Mouse (Mus musculus): ENCODE measurements around the gene Atp13a3.
"Not testable (repeated sequence)": the region's sequence is repeated elsewhere in the genome, so short reads cannot be mapped to it uniquely, and the experiment has no call there.

Gene Atp13a3

DNA sequence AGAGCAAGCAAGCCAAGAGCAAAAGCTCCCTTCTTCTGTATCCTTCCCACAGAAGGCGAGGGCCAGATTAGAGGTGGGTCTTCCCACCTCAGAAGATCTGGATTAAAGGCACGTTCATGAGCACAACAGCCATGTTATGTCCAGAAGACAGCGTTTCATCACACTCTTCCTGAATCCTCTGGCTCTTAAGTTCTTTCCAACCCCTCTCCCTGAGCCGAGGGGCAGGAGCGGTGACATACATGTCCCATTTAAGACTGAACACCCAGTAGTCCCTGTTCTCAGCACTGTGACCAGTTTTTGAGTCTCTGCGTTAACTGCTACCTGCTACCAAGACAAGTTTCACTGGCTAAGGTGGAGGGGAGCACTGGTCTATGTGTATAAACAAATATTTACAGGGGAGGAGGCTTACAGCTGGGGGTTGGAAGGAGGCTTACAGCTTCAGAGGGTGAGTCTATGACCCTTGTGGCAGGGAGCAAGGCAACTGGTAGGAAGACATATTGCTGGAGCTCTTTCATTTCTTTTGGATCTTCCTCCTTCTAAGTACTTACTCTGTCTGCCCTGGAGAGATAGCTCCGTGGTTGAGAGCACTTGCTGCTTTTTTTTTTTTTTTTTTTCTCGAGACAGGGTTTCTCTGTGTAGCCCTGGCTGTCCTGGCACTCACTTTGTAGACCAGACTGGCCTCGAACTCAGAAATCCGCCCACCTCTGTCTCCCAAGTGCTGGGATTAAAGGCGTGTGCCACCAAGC lies at the start of gene Atp13a3:
Gene Atp13a3 (minus strand): TSS at position 51 of the 746 bp plus-strand sequence.
- DNase-seq (ENCODE audit: inconsistent ontology term): no peak

DNA sequence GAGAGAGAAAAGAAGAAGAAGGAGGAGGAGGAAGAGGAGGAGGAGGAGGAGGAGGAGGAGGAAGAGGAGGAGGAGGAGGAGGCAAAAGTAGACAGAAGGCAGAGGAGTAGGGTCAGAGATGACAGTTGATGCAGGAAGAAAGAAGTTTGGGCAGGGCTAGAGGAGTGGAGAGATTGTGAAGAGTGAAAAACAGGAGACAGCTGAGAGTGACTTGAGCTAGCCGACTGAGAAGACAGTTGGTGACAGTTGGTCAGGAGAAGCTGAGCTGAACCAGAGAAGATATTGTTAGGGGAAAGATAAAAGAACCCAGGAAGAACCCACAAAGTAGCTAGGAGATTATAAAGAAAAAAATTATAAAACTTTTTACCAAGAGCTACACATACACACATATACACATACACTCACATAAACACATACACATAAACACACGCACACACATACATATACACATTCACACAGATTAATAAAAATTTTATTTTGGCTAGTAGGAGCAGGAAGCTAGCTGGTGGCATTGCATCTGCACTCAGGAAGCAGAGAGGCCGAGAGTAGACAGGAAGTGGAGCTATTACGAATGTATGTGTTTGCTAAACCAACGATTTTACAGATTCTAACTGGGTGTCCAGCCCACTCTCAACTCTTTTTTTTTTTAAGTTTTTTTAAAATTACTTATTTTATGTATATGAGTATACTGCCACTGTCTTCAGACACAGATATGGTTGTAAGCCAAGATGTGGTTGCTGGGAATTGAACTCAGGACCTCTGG lies 47.6 kb upstream of the Atp13a3 start:
- DNase-seq (ENCODE audit: inconsistent ontology term): no peak

DNA sequence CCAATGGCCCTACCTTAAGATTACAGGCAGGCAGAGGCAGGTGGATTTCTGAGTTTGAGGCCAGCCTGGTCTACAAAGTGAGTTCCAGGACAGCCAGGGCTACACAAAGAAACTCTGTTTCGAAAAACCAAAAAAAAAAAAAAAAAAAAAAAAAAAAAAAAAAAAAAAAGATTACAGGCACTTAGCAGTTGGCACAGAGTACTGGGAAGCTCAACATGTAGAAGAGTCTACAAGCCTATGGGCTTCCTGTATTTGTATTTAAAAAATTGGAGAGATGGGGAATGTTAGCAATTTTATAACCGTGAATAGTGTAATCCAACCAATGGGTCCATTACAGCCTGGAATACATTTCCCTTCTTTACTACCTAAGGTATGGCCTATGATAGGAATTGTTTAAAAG lies 45.4 kb upstream of the Atp13a3 start:
- DNase-seq (ENCODE audit: inconsistent ontology term): not testable (repeated sequence)

DNA sequence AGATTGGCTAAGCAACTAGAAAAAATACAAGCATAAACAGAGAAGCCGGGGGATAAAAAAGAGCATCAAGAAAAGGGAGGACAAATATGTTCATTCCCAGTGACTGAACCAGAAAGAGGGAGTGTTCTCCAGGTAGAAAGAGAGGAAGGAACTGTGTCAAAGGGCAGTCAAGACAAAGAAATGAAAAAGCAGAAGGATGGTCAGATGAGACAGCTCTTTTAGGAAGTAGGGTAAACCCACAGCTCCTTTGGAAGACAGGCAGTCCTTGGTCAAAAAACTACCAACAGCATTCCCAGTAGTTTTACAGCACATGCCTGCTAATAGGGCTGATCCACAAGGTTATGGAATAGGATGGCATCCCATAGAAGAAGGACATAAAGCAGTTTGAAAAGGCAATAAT lies 43.2 kb upstream of the Atp13a3 start:
- DNase-seq (ENCODE audit: inconsistent ontology term): no peak

DNA sequence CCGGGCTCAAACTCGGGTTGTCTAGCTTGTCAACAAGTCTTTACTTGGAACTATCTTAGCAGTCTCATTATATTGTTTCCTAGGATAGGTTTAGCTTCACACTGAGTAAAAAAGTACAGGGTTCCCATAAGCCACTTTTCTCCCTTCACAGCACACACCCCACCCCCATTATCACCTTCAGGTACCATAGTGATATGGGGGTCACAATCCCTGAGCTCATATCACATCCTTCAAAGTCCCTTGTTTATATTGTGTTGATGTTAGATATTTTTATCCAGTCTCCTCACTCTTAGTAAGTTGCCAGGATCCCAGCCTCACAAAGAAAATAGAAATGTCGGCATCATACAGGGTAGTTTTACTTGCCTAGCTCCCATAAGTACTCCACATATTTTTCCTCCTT lies 42.4 kb upstream of the Atp13a3 start:
- DNase-seq (ENCODE audit: inconsistent ontology term): no peak

DNA sequence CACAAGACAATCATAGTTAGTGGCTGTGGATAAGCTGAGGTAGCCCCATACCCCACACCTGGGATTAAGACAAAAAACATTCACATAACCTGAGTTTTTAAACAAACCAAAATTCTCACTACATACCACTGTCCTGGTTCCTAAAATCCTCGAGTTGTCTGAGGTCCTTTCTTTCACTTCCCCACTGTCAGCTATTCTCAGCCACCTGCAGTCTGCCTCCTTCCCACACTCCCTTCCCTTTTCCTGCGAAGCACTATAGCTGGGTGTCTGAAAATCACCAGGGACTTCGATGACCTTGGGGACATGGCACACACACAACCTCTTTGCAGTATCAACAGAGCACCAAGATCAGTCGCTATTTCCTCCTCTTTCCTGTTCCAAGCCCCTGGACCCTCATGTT lies 41.9 kb upstream of the Atp13a3 start:
- no peak for DNase-seq (ENCODE audit: inconsistent ontology term)

DNA sequence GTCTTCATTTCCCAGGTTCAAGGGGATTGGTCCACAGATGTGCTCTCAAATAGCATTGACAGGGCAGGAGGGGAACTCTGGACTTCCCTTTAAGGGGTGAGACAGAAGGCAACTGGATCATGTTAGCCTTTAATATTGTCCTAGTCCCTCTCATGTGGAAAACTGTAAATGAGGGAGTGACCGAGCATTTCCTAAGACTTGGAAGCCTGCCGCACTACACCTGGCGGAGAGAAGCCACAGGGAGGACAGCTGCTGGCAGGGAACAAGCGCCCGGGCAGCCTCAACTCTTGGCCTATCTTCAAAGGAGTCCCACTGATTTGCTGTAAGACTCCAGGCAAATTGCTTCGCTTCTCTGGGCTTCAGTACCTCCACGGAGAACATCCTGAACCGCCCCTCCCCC lies 37.6 kb upstream of the Atp13a3 start:
- no peak for DNase-seq (ENCODE audit: inconsistent ontology term)

DNA sequence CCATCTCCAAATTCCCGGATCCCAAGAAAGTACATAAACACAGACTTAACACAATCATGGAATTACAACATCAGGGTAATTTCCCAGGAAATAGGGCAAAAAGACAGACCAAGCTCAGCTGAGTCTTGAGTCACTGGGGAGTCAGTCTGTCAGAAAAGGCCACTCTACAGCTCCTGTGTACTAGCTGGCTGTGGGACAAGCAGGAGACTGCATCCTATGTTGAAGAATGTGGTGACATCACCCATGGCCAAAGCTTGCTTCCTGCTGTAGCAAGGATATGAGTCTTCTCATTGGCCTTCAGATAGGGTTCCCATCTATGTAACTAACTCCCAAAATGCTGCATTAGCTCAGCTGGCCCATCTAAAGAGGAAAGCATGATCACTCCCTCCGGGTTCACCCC lies 36.7 kb upstream of the Atp13a3 start:
- peak; percentile 55 for DNase-seq (ENCODE audit: inconsistent ontology term)

DNA sequence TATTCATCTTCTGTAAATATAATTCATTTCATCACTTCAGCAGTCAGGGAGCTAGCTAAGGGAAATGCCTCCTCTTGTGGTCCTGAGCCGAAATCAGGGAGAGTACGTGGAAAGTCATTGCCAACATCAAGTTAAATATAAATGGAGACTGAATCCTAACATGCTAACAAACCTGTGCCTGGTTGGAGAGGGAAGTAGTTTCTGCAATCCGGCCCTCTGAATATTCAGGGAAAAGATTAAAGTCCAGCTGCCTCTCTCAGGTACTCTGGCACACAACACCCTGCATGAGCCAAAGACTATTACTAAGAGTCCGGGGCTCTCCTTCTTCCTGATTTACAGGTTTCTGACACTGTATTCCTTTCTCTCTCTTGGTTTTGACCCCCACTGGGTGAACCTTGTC lies 35.6 kb upstream of the Atp13a3 start:
- DNase-seq (ENCODE audit: inconsistent ontology term): no peak

DNA sequence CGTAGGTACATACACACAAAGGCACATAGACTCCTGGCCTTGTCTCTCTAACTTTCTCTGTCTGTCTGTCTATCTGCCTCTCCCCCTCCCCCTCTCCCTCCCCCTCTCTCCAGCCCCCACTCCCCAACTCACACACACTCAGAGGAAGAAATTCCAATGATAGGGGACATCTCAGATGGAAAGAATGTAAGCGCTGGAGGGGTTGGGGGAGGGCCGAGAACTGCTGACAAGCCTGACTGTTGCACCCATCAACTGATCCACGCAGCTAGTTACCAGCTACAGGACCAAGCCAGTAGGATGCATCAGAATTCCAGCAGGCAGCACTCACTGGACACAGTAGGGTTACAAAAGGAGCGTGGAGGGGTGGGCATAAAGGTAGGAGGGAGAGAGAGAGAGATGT lies 34.1 kb upstream of the Atp13a3 start:
- peak; percentile 68 for DNase-seq (ENCODE audit: inconsistent ontology term)

DNA sequence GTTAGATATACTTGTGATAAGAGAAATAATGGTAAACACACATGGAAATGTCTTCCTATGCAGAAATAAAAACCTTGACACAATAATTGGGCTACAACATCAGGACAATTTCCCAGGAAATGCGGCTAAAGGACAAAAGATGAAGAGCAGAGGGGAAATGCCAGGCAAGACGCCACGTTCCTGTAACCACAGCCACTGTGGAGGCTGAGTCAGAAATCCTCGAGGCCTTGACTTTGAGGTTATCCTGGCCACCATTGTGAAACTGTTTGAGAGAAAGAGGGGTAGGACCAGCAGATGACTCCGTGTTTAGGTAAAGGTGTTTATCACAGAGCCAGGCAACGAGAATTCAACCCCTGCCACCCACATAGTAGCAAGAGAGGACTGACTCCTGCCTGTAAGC lies 33.6 kb upstream of the Atp13a3 start:
- DNase-seq (ENCODE audit: inconsistent ontology term): peak; percentile 33

DNA sequence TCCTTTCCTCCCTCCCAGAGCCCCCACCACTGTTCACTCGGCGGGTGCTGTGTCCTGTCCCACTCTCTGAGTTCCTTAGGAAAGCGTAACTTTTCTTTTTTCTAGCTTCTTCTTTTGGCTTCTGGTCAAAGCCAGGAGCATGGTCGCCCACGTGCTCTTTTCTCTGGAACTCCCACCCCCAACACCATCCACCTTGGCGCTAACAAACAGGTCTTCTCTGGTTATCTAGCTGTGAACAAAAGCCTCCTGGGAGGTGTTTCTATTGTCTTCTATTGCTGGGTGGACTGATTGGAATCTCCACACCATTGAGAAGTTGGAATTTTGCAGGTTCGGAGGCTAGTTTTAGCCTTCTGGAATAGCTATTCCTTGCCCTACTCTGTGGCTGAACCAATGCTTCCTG lies 30.5 kb upstream of the Atp13a3 start:
- no peak for DNase-seq (ENCODE audit: inconsistent ontology term)

DNA sequence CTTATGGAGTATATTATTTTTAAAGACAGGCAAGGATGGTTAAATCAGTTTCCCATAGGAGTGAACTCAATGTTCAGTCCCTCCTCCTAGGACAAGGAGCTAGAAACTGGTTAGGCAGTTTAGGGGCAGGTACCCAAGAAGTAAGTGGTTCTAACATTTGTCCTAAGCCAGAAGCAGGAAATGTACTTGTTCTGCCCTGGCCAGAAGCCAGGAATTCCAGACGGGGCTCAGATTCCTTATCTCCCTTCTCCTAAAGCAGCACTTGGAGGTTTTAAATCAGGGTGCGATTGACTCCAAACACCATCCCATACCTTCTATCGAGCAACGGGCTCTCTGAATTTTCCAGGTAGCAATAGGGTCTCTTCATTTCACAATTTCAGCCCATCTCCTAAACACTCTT lies 29.6 kb upstream of the Atp13a3 start:
- no peak for DNase-seq (ENCODE audit: inconsistent ontology term)

DNA sequence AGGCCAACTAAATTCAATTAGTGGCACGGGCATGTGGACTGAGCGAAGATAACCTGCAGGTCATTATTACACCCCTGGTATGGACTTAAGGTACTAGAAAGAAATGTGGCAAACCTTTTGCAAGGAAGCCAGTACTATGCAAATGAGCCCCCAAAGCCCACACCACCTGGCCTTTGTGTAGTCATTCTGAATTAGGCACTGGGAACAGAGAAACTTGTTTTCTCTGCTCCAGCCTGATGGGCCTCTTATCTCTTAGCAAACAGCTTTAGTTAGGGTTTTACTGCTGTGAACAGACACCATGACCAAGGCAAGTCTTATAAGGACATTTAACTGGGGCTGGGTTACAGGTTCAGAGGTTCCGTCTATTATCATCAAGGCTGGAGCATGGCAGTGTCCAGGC lies 27.4 kb upstream of the Atp13a3 start:
- no peak for DNase-seq (ENCODE audit: inconsistent ontology term)

DNA sequence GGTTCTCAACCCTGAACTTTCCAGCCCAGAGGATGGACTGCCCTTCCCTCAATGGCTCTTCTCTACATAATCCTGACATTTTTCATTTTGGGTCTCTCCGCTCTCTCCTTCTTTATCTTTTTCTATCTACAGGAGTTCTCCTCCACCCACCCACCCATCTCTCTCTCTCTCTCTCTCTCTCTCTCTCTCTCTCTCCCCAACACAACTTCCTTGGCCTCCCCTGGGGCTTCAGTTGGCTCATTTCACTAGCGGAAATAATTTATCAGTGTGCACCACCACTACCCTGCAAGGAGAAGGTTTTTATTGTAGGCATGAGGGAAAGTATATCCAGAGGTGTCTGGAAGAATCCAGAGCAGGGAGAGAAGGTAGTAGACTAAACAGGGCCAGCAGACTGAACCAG lies 26.3 kb upstream of the Atp13a3 start:
- no peak for DNase-seq (ENCODE audit: inconsistent ontology term)

DNA sequence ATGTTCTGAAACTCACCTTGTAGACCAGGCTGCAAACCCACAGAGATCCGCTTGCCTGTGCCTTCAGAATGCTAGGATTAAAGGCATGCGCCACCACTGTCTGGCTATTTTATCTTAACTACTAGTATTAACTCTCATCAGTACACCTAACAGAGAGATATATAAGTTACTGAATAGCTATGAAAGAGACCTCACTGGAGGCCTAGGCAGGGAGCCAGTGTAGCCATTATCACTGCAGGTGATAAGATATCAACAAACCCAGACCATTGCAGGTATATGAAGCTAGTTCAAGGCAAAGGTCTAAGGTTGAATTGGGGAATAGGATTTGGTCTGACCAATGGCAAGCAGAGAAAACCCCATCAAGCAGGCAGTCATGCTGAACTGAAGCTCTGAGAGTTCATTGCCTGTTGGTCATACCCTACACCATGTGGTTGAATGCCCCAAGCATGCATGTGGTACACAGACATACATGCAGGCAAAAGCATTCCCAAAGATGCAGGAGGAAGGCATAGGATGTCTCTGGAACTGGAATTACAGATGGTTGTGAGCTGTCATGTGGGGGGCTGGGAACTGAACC lies 24.8 kb upstream of the Atp13a3 start:
- no peak for DNase-seq (ENCODE audit: inconsistent ontology term)

DNA sequence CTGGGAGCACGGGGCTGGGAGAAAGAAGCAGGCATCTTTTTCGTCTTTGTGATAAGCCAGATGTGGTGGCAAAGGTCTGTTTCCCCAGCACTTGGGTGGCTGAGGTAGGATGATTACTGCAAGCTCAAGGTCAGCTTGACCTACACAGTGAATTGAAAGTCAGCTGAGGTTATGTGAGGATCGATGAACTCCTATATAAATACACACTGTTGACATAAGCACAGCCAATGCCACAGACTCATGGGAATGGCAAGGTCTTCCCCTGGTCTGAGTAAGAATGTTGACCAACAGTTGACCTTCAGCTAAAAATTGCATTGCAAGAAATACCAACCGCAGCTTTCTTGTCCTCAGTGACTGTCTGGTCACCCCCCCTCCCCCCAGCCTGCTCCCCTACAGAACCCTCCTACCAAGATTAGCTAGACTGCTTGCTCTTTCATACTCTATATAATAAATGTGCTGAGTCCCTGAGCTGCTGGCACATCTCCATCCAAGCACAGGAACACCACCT lies 23.0 kb upstream of the Atp13a3 start:
- no peak for DNase-seq (ENCODE audit: inconsistent ontology term)

DNA sequence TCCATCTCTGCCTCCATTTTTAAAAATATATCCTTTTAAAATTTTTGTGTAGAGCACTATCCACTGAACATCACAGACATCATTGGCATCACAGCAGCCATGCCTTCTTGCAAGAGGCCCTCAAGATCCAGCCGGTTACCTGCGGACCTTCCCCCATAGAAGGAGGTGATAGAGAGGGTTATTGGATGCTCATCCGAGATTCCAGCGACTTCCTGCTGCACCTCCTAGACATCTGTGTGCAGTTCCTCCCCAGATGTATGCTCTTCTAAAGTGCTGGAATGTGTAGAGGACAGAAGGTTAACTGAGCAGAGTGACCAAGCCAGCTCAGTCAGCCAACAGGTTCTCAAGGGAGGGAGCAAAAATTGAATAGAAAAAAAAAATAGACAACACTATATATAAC lies 21.7 kb upstream of the Atp13a3 start:
- DNase-seq (ENCODE audit: inconsistent ontology term): no peak

DNA sequence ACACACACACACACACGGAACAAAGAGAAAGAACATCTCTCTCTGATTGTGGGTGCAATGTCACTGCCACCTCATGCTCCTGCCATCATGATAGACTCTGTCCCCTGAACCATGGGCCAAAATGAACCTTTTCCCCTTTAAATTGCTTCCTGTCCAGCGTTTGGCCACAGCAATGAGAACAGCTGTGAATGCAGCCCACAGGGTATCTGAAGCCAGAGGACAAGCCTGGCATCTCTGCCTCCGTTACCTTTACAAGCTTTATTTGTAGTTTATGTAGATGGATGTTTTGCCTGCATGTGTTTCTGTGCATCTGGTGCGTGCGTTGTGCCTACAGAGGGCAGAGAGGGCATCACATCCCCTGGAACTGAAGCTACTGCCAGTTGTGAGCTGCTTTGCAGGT lies 21.2 kb upstream of the Atp13a3 start:
- no peak for DNase-seq (ENCODE audit: inconsistent ontology term)

DNA sequence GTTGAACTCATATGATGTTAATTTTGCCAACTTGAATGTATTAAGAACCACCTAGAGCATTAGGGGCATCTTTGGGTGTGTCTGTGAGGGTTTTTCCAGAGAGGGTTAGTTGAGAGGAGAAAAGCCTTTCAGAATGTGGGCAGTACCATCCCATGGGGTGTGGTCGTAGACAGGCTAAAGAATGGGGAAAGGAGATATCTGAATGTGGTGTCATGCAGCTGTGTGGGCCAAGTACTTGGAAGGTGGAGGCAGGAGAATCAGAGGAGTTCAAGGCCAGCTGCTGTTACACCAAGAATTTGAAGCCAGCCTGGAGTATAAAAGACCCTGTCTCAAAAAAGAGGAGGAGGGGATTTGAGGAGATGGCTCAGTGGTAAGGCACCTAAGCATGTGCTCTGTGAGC lies 20.2 kb upstream of the Atp13a3 start:
- DNase-seq (ENCODE audit: inconsistent ontology term): no peak

DNA sequence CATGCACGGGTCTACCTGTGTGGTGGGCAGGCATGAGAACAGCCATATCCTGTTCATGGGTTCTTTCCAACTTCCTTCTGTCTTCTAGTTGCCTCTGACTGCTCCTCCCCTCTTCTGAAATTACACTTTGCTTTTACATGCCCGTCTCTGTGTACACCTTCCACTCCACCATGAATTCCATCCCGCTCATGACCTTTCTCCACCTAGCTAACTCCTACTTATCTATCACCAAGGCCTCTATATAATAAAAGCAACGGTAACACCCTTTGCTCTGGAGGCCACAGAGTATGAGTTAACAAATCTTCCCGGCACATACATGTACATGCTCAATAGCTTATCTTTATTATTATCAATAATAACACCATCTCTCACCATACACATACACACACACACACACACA lies 18.3 kb upstream of the Atp13a3 start:
- no peak for DNase-seq (ENCODE audit: inconsistent ontology term)

DNA sequence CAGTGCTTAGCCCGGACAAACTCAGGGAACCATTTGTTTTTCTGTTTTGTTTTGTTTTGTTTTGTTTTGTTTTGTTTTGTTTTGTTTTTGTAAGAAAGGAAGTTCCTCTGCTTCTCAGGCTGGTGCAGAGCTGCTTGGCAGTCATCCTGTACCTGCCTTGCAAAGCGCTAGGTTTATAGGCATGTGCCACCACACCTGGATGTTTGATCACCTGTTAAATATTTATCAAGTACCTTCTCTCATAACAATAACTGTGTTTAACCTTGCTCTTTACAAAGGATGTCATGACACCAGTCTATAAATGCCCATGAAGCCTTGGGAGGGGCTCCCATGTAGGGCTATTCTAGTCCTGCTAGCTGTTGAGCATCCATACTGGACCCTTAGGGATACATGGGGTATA lies 10.9 kb upstream of the Atp13a3 start:
- no peak for DNase-seq (ENCODE audit: inconsistent ontology term)

DNA sequence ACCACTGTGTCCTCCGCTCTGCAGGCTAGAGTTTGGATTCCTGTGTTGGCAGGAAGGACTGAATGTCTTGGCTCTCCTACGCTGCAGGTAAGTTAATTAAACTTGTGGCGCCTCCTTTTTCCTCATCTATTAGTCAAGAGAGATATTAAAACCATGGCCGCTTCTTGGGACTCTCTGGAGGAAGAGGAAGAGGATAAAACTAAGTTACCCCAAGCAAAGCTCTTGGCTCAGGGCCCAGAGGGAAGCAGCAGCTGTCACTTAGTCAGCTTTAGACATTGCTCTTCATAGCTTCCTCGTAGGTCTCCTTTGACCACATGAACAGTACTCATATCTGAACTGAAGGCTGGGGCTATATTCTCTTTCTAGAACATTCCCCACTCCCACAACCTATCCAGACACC lies 10.5 kb upstream of the Atp13a3 start:
- no peak for DNase-seq (ENCODE audit: inconsistent ontology term)

All from Muller cell, postnatal 12 days (primary cell).